Mouse (Mus musculus): ENCODE data around the gene Rbm11.

Rbm11 gene

DNA sequence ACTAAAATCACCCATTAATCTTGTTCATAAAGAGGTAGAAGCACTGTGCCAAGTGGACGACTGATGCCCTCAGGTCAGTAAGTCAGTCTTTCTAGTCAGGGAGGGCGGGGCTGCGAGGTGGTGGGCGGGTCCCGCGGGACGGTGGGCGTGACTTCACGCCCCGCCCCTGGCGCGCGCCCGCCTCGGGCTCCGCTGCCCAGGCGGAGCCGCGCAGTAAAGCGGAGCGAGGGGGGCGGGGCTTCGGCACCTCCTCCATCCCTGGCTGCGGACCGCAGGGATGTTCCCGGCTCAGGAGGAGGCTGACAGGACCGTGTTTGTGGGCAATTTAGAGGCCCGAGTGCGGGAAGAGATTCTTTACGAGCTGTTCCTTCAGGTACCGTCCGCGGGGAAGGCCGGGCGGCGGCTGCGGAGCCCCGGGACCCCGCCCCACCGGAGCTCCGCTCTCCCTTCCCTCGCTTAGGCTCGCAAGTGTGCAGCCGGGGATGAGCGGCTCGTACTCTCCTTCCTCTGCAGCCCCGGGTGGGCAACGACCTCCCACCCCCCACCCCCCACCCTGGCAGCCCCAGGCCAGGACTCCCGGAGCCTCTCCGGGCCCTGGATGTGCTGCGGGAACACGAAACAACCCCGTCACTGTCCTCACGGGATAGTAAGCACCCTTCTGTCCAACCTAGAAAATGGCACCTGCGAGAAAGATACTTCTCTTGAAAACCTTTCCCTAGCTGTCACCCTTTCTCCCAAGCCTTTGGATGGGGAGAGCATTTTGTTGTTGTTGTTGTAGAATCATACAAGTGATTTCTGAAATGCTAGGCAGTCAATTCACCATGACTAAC, at the start of gene Rbm11:
Gene Rbm11 (plus strand): TSS at position 174 of the 830 bp plus-strand sequence.
- peak; percentile 82 for DNase-seq (ENCODE audit: low read depth)

DNA sequence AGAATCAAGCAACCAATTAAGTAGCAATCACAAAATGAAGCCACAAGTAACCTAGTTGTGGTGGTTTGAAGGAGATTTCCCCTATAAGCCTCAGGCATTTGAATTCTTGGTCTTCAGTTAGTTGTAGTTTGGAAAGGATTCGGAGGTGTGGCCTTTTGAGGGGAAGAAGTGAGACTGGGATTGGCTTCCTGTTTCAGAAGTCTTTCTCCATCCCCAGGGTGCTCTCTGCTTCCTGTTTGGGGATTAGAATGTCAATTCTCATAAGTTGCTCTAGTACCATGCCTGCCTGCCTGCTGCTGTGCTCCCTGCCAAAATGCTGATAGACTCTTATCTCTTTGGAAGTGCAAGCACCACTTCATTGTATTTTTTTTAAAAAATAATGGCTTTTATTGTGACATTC, 47.3 kb upstream of the Rbm11 start:
- DNase-seq (ENCODE audit: low read depth), result no peak

- no peak for DNase-seq (ENCODE audit: low read depth)
Observed at GRCm38 (mm10) chr16:75562910-75563309, 29.7 kb upstream of the Rbm11 start.

GRCm38 (mm10) chr16:75582279-75582678, 10.4 kb upstream of the Rbm11 start:
- DNase-seq (ENCODE audit: low read depth), result no peak

GRCm38 (mm10) chr16:75585961-75586360, 6.7 kb upstream of the Rbm11 start, which contains the start of gene Lipi:
Gene Lipi (minus strand): TSS chr16:75586061.
- DNase-seq (ENCODE audit: low read depth), result no peak

GRCm38 (mm10) chr16:75586466-75586865, 6.2 kb upstream of the Rbm11 start:
- DNase-seq (ENCODE audit: low read depth), result no peak

GRCm38 (mm10) chr16:75593501-75594183, 998 bp downstream of the Rbm11 start:
- DNase-seq (ENCODE audit: low read depth), result peak; percentile 50

DNA sequence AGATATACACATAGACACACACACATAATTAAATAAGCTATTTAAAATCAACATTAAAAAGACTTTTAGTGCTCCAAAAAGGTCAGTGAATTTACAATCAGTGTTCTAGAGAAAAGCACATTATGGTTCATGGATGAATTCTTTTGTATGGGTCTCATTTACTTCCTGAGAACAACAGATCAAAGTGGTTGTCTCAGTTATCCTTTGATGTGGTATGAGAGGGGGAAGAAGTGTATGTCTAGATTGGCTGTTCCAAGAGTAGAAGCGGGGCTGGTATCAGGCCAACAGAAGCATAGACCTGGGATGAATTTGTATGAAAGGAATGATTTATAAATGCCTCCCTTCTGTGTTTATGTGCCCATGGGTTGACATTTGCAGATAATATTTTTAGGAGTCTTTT, 13.8 kb downstream of the Rbm11 start:
- DNase-seq (ENCODE audit: low read depth), result no peak

DNA sequence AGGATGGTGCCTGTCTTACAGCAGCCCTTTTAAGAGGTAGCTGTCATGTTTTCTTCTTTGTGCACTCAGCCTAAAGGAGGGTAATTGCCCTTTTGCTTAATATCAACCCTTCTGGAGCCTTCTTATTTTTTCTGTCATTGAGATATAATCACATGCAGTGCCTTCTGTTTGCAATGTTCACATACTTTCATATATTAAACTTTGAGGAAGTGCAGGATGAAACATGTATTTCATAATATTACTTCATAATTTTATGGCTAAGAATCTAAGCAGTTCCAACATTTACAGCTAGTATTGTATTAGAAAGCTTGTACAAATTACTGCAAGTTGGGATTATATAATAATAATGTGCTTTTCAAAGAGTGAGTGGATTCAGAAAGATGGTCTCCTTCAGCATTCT, 19.9 kb downstream of the Rbm11 start:
- DNase-seq (ENCODE audit: low read depth), result no peak

- DNase-seq (ENCODE audit: low read depth), result peak; percentile 80
Observed at GRCm38 (mm10) chr16:75617651-75618349, 25.2 kb downstream of the Rbm11 start.

DNA sequence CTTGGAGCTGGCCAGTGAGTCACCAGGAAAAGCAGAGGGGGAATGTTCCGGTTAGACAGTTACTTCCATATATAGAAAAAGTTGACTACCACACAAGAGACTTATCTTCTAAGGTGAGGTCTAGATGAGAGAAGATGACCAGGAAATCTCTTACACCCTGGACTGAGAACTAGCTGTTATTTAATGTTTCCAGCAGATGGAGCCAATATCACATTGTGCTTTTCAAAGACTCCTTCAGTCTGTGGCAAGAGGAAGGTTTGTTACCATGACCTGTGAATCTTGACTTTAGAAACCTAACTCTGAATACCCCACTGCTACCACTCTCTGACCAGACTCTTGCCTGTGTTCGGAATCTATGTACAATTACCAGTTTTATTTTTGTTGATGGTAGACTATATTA, 35.2 kb downstream of the Rbm11 start:
- DNase-seq (ENCODE audit: low read depth), result peak; percentile 68

All from 416B (cell line).